Mouse (Mus musculus) bone marrow macrophage, adult 2 months (primary cell): Measurements from ENCODE around the gene Rps6kb1.

Experiments
- CTCF ChIP-seq: IDR thresholded peaks from 2 replicates; pipeline ENCODE4 v1.5.1; 2012; ENCODE audit warnings: low read depth, mild to moderate bottlenecking, low read length, moderate library complexity
- POLR2A ChIP-seq: IDR thresholded peaks from 2 replicates; pipeline ENCODE4 v1.6.1; 2012; ENCODE audit warnings: mild to moderate bottlenecking, low read depth, low read length, borderline replicate concordance

DNA sequence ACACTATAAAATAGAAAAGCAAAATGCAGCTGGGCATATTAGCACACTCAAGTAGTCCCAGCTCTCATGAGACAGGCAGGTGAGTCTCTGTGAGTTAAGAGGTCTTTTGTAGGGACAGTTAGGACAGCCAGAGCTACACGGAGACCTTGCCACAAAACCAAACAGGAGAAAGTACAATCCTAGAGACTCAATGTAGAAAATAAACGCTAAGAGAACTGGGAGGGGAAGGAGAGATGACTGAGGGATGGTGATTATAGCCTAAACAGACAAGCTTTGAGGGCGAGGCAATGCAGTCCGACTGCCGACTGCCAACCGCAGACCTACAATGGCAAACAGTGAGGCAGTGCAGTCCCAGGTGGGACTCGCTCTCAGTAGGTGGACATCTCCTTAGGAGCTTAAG lies 43.2 kb upstream of the Rps6kb1 start:
- TF ChIP-seq POLR2A (no peak), CTCF (no peak)
